Mouse (Mus musculus): ENCODE measurements around the gene Rdh11. TPM values are rescaled to one million over a fixed set of nuclear protein-coding genes. Genes with fewer than 3 reads are reported as not detected.

Rdh11 gene
- polyA plus RNA-seq, 1 experiment: 19.6 TPM

DNA sequence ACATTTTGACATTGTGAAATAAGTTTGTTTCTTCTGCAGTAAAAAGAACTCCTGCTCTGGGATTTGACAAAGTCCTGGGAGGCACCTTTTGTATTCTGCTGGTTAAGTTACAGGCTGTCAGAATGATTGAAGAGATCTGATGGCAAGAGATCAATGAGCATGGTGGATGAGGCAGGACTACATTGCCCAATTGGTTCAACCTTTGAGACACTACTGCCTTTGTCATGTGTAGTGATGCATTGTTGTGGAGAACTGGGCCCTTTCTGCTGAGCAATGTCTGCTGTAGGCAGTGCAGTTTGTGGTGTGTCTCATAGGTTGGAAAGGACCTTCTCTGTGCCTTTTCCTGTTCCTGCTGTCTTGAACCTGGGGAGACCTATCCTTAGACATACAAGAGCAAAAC is 50.7 kb downstream of the Rdh11 start:
- Histone ChIP-seq H3K27me3 (ENCODE audit: control insufficient read depth, insufficient read depth, low read length) (no peaks in the 10 kb centered on the region), H3K4me1 (replicated peaks; ENCODE audit: control insufficient read depth, insufficient read depth, low read length) (no peaks in the 10 kb centered on the region), H3K27ac (ENCODE audit: control insufficient read depth, insufficient read depth, low read length) (no peak overlapping the region), H3K36me3 (ENCODE audit: control insufficient read depth, insufficient read depth, low read length) (no peaks in the 10 kb centered on the region), H3K4me3 (ENCODE audit: control insufficient read depth, insufficient read depth, low read length) (no peak overlapping the region)
- no peak for DNase-seq
- TF ChIP-seq POLR2A (IDR thresholded peaks at IDR 0.05; ENCODE audit: control insufficient read depth, extremely low read depth, insufficient read depth, low read length, poor library complexity) (no peak), CTCF (IDR thresholded peaks at IDR 0.05; ENCODE audit: borderline replicate concordance, control insufficient read depth, extremely low read depth, insufficient read depth, low read length, poor library complexity) (no peak)

- no peak for DNase-seq
- Histone ChIP-seq H3K4me3 (ENCODE audit: control insufficient read depth, insufficient read depth, low read length) (no peak overlapping the region), H3K36me3 (ENCODE audit: control insufficient read depth, insufficient read depth, low read length) (no peaks in the 10 kb centered on the region), H3K27ac (ENCODE audit: control insufficient read depth, insufficient read depth, low read length) (no peak overlapping the region), H3K27me3 (ENCODE audit: control insufficient read depth, insufficient read depth, low read length) (no peaks in the 10 kb centered on the region), H3K4me1 (replicated peaks; ENCODE audit: control insufficient read depth, insufficient read depth, low read length) (no peaks in the 10 kb centered on the region)
- 93% methylated on average over 2 of the region's 2 CpGs for WGBS
- TF ChIP-seq POLR2A (IDR thresholded peaks at IDR 0.05; ENCODE audit: control insufficient read depth, extremely low read depth, insufficient read depth, low read length, poor library complexity): no peak
- TF ChIP-seq CTCF (IDR thresholded peaks at IDR 0.05; ENCODE audit: borderline replicate concordance, control insufficient read depth, extremely low read depth, insufficient read depth, low read length, poor library complexity): no peak
These were observed 51.3 kb downstream of the Rdh11 start for GRCm38 (mm10) chr12:79140811-79141210.

GRCm38 (mm10) chr12:79139417-79139816 is 52.7 kb downstream of the Rdh11 start:
- 70% methylated on average over 1 of the region's 1 CpGs for WGBS
- H3K27ac ChIP-seq (ENCODE audit: control insufficient read depth, insufficient read depth, low read length): no peak overlapping the region
- no peaks in the 10 kb centered on the region for H3K4me1 ChIP-seq (replicated peaks; ENCODE audit: control insufficient read depth, insufficient read depth, low read length)

DNA sequence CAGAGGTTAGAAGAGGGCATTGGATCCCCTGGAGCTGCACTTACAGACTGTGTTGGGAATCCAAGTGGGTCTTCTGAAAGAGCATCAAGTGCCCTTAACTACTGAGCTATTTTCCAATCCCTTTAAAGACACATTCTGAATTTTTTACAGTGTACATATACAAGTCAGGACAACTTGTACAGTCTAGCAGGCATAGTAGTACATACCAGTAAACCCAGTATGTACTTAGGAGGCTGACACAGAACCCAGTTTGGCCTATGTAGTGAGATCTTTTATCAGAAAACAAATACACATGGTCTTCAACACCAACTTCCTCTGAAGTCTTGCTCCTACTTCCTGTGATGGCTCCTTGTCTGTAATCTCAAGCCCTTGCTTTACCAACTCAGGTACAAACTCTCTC is 53.1 kb downstream of the Rdh11 start:
- TF ChIP-seq POLR2A (IDR thresholded peaks at IDR 0.05; ENCODE audit: control insufficient read depth, extremely low read depth, insufficient read depth, low read length, poor library complexity) (no peak), CTCF (IDR thresholded peaks at IDR 0.05; ENCODE audit: borderline replicate concordance, control insufficient read depth, extremely low read depth, insufficient read depth, low read length, poor library complexity) (no peak)
- Histone ChIP-seq H3K27ac (ENCODE audit: control insufficient read depth, insufficient read depth, low read length) (no peak overlapping the region), H3K4me1 (replicated peaks; ENCODE audit: control insufficient read depth, insufficient read depth, low read length) (no peaks in the 10 kb centered on the region), H3K27me3 (ENCODE audit: control insufficient read depth, insufficient read depth, low read length) (no peaks in the 10 kb centered on the region), H3K36me3 (ENCODE audit: control insufficient read depth, insufficient read depth, low read length) (no peaks in the 10 kb centered on the region), H3K4me3 (ENCODE audit: control insufficient read depth, insufficient read depth, low read length) (no peak overlapping the region)
- no peak for DNase-seq

More at GRCm38 (mm10) chr12:79139417-79139816, 52.7 kb downstream of the Rdh11 start:
- no peak for DNase-seq
- Histone ChIP-seq H3K27me3 (ENCODE audit: control insufficient read depth, insufficient read depth, low read length) (no peaks in the 10 kb centered on the region), H3K4me3 (ENCODE audit: control insufficient read depth, insufficient read depth, low read length) (no peak overlapping the region), H3K36me3 (ENCODE audit: control insufficient read depth, insufficient read depth, low read length) (no peaks in the 10 kb centered on the region)
- TF ChIP-seq CTCF (IDR thresholded peaks at IDR 0.05; ENCODE audit: borderline replicate concordance, control insufficient read depth, extremely low read depth, insufficient read depth, low read length, poor library complexity) (no peak), POLR2A (IDR thresholded peaks at IDR 0.05; ENCODE audit: control insufficient read depth, extremely low read depth, insufficient read depth, low read length, poor library complexity) (no peak)

DNA sequence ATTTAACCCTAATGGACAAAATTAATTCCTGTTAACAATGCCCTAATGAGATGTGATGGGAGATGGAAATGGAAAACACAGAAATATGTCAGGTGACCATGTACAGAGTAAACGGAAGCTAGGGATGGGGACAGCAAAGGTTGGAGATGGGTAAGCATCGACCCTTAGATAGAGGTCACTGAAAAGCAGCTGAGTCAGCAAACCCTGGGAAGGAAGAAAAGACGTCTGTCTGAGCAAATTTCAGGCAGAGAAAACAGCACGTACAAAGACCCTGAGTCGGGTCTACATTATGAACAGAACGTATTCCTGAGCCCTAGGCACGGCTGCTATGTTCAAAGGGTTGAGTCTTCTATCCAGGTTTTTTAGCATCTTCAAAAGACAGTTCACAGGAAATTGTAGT is 55.1 kb downstream of the Rdh11 start:
- no peak for DNase-seq
- no peak for TF ChIP-seq POLR2A (IDR thresholded peaks at IDR 0.05; ENCODE audit: control insufficient read depth, extremely low read depth, insufficient read depth, low read length, poor library complexity)
- no peak for TF ChIP-seq CTCF (IDR thresholded peaks at IDR 0.05; ENCODE audit: borderline replicate concordance, control insufficient read depth, extremely low read depth, insufficient read depth, low read length, poor library complexity)
- no peaks in the 10 kb centered on the region for H3K4me1 ChIP-seq (replicated peaks; ENCODE audit: control insufficient read depth, insufficient read depth, low read length)
- no peak overlapping the region for H3K4me3 ChIP-seq (ENCODE audit: control insufficient read depth, insufficient read depth, low read length)
- WGBS: 91% methylated on average over 7 of the region's 7 CpGs
- H3K27ac ChIP-seq (ENCODE audit: control insufficient read depth, insufficient read depth, low read length): no peak overlapping the region
- no peaks in the 10 kb centered on the region for H3K36me3 ChIP-seq (ENCODE audit: control insufficient read depth, insufficient read depth, low read length)
- peaks cover 1% of the 10 kb centered on the region; the same call in 1 of the 2 replicates for H3K27me3 ChIP-seq (ENCODE audit: control insufficient read depth, insufficient read depth, low read length)

GRCm38 (mm10) chr12:79135105-79135504 is 57.0 kb downstream of the Rdh11 start:
- 38% methylated on average over 4 of the region's 4 CpGs for WGBS
- TF ChIP-seq CTCF (IDR thresholded peaks at IDR 0.05; ENCODE audit: borderline replicate concordance, control insufficient read depth, extremely low read depth, insufficient read depth, low read length, poor library complexity): no peak
- TF ChIP-seq POLR2A (IDR thresholded peaks at IDR 0.05; ENCODE audit: control insufficient read depth, extremely low read depth, insufficient read depth, low read length, poor library complexity): no peak
- no peak overlapping the region for H3K4me3 ChIP-seq (ENCODE audit: control insufficient read depth, insufficient read depth, low read length)
- H3K36me3 ChIP-seq (ENCODE audit: control insufficient read depth, insufficient read depth, low read length): no peaks in the 10 kb centered on the region
- H3K4me1 ChIP-seq (replicated peaks; ENCODE audit: control insufficient read depth, insufficient read depth, low read length): peaks cover 9% of the 10 kb centered on the region
- H3K27ac ChIP-seq (ENCODE audit: control insufficient read depth, insufficient read depth, low read length): no peak overlapping the region
- DNase-seq: no peak
- H3K27me3 ChIP-seq (ENCODE audit: control insufficient read depth, insufficient read depth, low read length): peaks cover 14% of the 10 kb centered on the region

DNA sequence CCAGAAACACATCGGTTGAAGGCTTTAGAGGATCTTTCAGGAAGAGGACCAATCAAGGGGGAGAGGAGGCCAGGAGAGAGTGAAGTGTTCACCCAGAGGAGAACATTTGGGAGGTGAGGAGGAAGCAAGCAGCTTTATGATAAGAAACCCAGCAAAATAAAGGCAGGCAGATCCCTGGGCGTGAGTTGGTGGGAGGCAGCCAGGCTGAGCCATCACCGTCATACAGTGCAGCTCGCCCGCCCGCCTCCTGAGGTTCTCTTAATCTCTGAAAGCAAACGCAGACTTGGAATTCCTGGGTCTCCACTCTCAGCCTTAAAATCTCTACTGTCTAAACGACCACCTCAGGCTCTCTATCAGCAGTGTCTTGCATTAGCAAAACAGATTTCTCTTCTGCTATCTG is 57.4 kb downstream of the Rdh11 start:
- H3K27ac ChIP-seq (ENCODE audit: control insufficient read depth, insufficient read depth, low read length): no peak overlapping the region
- TF ChIP-seq CTCF (IDR thresholded peaks at IDR 0.05; ENCODE audit: borderline replicate concordance, control insufficient read depth, extremely low read depth, insufficient read depth, low read length, poor library complexity) (no peak), POLR2A (IDR thresholded peaks at IDR 0.05; ENCODE audit: control insufficient read depth, extremely low read depth, insufficient read depth, low read length, poor library complexity) (no peak)
- H3K36me3 ChIP-seq (ENCODE audit: control insufficient read depth, insufficient read depth, low read length): no peaks in the 10 kb centered on the region
- no peak overlapping the region for H3K4me3 ChIP-seq (ENCODE audit: control insufficient read depth, insufficient read depth, low read length)
- no peak for DNase-seq
- 69% methylated on average over 8 of the region's 8 CpGs for WGBS
- peaks cover 14% of the 10 kb centered on the region for H3K27me3 ChIP-seq (ENCODE audit: control insufficient read depth, insufficient read depth, low read length)
- peaks cover 9% of the 10 kb centered on the region for H3K4me1 ChIP-seq (replicated peaks; ENCODE audit: control insufficient read depth, insufficient read depth, low read length)

All from thymus, adult 2 months (tissue).